Mouse (Mus musculus): ENCODE measurements around the gene Nfrkb. TPM values are rescaled to one million over a fixed set of nuclear protein-coding genes. Genes with fewer than 3 reads are reported as not detected.

Gene Nfrkb
- 10 to 100 TPM; 13.1 TPM for total RNA-seq (2021)
- long read RNA-seq, experiment 1, full-length matches to known transcripts: 1 of 3 reads
- long read RNA-seq, experiment 1, partial matches to known transcripts: 2 of 3 reads
- long read RNA-seq, experiment 1, other reads (novel, unspliced or antisense): 0 of 3 reads
- long read RNA-seq, experiment 2, partial matches to known transcripts: 2 of 3 reads
- long read RNA-seq, experiment 2, other reads (novel, unspliced or antisense): 1 of 3 reads

DNA sequence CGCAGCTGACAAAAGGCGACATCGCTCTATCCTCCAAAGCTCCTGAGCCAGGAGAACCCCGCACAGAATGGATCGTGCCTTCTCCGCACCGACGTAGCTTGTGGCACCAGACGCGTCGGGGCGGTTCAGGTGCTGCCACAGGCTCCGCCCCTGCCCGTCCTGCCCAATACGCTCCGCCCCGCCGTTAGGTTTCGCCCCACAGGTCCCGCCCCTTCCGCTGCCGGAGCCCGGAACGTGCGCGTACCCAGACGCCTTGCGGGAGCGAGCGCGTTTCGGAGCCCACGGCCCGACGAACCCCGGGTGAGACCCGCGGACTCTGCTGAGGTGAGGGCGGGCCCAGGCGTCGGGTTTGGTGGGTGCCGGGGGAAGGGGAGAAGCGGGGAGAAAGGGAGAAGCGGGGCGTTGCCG, at the start of gene Nfrkb:
Gene Nfrkb (plus strand): TSS at position 246 of the 408 bp plus-strand sequence.
- DNase-seq: peak; percentile 96 to 97
- intact Hi-C loops (cut with DNase I): no loop called here

- intact Hi-C loops (cut with DNase I): no loop called here
- DNase-seq: no peak
Observed at GRCm38 (mm10) chr9:31344289-31344831, 41.6 kb upstream of the Nfrkb start.

- intact Hi-C loops (cut with DNase I): loop anchor here (2.0 to 5.0 kb wide), 3 partner anchors 14 to 264 kb away; partner anchors contain the start of gene Prdm10
- no peak for DNase-seq
Observed at GRCm38 (mm10) chr9:31346575-31347080, 39.4 kb upstream of the Nfrkb start.

GRCm38 (mm10) chr9:31348458-31348857, 37.5 kb upstream of the Nfrkb start:
- intact Hi-C loops (cut with DNase I): loop anchor here (2.0 to 5.0 kb wide), 2 partner anchors 138 to 266 kb away; partner anchors contain the start of gene Aplp2
- DNase-seq: no peak

DNA sequence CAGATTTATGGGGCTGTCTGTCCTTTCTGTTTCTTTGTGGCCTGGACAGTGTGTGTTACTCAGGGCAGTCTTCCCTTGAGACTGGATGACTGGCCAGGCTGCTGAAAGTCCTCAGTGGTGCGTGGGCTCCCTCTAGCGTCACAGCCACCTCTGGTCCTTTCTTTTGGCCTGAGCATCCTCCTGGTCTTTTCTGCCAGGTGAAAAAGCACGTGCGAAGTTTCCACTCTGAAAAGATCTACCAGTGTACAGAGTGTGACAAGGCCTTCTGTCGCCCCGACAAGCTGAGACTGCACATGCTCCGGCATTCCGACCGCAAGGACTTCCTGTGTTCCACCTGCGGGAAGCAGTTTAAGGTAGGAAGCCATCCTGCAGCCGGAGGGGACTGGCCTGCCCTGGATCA, 37.1 kb upstream of the Nfrkb start:
- intact Hi-C loops (cut with DNase I): loop anchor here (1.0 to 5.0 kb wide), 3 partner anchors 138 to 267 kb away; partner anchors contain the start of gene Aplp2
- DNase-seq: peak; percentile 78 to 83

DNA sequence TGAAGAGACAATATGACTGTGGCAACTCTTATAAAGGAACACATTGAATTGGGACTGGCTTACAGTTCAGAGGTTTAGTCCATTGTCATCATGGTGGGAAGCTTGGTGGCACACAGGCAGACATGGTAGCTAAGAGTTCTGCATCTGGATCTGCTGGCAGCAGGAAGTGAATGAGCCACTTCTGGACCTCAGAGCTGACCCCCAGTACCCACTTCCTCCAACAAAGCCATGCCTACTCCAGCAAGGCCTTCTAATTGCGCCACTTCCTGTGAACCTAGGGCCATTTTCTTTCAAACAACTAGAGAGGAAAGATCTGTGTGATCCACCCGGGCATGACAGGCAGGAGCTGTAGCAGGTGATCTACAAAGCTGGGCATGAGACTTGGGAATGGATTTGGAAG, 33.3 kb upstream of the Nfrkb start:
- intact Hi-C loops (cut with DNase I): no loop called here

GRCm38 (mm10) chr9:31353518-31353917, 32.5 kb upstream of the Nfrkb start:
- no peak for DNase-seq
- intact Hi-C loops (cut with DNase I): no loop called here

More for the DNA sequence above, 33.3 kb upstream of the Nfrkb start:
- DNase-seq: no peak

GRCm38 (mm10) chr9:31354051-31354450, 31.9 kb upstream of the Nfrkb start:
- intact Hi-C loops (cut with DNase I): no loop called here
- DNase-seq: no peak

DNA sequence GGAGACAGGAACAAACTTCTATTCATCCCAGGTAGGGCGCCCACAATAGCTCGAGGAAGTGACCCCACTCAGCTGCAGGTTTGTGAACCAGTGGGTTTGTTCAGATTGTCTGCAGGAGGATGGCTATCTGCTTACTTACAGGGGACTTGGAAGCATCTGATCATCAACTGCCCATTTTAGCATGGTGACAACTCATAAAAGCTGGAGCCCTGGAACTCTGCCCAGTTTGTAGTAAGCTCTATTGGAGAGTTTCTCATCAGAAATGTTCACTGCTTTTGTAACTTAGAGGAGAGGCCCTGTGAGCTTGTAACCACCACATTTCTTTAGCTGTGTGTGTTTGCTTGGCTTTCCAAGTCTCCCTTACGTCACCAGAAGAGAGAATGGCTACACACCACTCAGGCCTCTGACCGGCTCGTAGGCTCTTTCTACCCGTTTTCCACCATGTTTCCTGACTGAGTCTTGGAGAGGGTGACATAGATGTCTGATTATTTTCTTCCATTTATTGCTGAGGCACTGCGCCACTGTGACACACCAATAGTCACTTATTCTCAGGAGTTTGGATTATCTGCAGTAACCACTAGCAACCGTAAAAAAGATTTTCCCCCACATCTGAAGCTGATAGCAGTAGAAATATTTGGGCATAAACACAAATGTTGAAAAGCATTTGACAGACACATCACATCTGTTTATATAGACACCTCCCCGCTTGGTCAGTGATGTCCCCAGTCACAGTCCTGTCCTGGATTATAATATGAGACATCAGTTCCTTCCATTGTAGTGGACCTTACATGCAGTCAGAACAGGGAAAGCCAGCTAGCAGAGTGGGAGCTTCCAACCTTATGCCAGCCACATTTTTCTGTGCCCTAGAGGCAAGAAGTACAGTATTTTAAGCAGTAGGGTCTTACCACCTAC, 22.0 kb upstream of the Nfrkb start:
- intact Hi-C loops (cut with DNase I): no loop called here
- DNase-seq: peak in 1 of 2 experiments; percentile 28

DNA sequence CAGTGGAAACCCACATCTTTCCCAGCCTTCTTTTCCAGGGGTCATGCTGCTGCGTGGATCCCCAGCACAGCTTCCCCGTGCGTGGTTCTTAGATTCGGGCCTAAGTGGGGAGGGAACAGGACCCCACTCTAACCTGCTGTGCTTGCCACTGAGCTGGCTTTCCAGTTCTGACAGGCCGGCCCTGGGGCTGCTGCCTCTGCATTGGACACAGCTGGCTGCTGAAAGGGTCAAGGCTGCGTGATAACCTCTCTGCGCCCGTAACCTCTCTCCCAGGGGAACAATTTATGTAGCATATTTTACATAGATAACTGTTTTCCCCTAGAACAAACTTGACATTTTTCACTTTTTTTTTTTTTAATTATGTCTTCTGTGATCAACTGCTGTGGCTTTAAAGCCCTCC, 20.9 kb upstream of the Nfrkb start:
- intact Hi-C loops (cut with DNase I): no loop called here

DNA sequence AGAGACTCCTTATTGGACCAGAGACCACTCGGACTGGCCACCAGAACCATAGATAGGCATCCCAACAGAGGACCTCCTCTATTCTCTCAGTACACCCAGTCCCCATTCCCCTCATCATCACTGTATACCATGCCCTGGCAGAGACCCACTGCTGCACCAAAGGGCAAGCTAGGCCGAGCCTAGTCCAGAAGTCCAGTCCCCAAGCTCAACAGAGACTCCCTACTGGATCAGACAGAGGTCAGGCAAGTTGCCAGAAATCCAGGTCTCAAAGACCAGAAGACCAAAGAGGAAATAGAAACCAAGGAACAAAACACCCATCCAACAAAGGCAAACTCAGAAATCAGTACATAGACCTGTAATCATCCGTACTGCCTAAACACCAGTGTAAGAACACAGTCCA, 14.3 kb upstream of the Nfrkb start:
- intact Hi-C loops (cut with DNase I): no loop called here
- no peak for DNase-seq

More for the DNA sequence above, 20.9 kb upstream of the Nfrkb start:
- DNase-seq: no peak

DNA sequence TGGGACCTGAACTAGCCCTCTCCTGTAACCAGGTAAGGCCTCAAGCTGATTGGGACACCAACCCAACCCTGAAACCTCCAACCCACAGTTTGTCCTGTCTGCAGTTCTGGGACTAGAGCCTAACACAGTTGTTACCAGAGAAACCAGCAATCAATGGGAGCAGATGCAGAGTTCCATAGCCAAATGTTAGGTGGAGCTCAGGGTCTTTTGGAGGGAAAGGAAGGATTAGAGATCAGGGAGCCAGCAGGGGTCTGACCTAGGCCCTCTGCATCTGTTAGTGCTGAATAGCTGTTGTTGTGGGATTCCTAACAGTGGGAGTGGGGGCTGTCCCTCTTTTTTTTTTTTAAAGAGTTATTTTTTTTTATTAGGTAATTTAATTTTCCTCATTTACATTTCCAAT, 9.3 kb upstream of the Nfrkb start:
- intact Hi-C loops (cut with DNase I): no loop called here
- no peak for DNase-seq

GRCm38 (mm10) chr9:31384786-31385499, 1.0 kb upstream of the Nfrkb start:
- no peak for DNase-seq
- intact Hi-C loops (cut with DNase I): no loop called here

- no peak for DNase-seq
- intact Hi-C loops (cut with DNase I): no loop called here
Observed at GRCm38 (mm10) chr9:31385500-31385869, 507 bp upstream of the Nfrkb start.

- no peak for DNase-seq
- intact Hi-C loops (cut with DNase I): no loop called here
Observed at GRCm38 (mm10) chr9:31386368-31387180, 582 bp downstream of the Nfrkb start.

DNA sequence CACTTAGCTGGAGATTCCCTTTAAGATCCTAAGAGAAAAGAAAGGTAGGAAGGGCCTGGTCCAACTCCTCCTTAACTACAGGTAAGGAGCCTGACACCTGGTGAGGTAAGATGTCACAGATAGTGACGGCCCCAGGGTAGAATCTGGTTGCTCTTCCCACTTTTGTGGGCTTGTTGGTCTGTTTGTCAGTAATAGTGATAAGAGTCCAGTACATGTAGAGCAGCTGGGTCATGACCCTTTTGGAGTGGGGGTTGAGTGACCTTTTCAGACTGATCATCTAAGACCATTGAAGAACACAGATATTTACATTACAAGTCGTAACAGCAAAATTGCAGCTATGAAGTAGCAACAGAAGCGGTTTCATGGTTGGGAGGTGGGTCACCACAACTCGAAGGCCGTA, 1.2 kb downstream of the Nfrkb start:
- intact Hi-C loops (cut with DNase I): no loop called here
- no peak for DNase-seq

DNA sequence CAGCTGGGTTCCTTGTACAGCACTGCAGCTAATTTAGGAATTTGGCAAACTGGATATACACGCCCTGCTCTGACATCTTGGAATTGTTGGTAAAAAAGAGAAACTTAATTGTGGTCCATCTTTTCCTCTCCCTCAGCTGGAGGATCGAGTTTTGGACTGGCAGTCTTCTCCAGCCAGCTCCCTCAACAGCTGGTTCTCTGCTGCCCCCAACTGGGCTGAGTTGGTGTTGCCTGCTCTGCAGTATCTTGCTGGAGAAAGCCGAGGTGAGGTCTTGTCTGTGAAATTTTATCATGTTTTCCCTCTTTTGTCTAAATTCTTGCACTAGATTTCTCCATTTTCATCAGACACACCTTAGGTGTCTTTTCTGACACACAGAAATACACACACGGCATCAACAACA, 14.4 kb downstream of the Nfrkb start:
- DNase-seq: peak; percentile 73 to 85
- intact Hi-C loops (cut with DNase I): loop anchor here (5.0 kb wide), 1 partner anchor 248 kb away; no protein-coding TSS in a partner anchor

DNA sequence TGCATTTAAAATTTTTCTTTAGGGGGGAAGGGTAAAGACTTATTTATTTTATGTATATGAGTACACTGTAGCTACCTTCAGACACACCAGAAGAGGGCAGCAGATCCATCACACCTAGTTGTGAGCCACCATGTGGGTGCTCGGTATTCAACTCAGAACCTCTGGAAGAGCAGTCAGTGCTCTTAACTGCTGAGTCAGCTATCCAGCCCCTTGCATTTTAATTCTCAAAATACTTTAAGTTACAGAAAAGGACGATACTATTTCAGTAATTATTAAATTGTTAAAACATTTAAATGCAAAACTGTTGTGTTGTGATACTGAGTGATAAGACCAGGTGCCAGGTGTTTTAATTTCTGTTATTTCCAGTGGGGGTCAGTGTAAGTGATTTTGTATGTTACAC, 18.3 kb downstream of the Nfrkb start:
- intact Hi-C loops (cut with DNase I): loop anchor here (5.0 kb wide), 1 partner anchor 252 kb away; no protein-coding TSS in a partner anchor
- DNase-seq: no peak

DNA sequence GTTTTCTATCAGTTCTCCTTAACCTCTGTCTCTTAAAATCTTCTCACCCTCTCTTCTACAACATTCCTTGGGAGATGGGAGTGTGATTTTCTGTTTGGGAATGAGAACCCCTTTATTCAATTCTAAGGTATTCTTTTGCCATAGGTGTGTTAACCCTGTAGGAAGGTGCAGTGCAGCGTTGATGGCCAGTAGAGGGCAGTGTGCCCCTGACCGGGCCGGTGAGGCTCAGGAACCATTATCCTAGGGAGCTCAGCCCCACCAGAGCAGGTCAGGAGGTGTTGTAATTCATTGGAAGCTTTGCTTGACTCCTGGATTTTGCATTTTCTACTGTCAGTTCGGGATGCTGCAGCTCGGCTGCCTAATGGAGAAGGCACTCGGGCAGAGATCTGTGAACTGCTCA, 19.2 kb downstream of the Nfrkb start:
- intact Hi-C loops (cut with DNase I): loop anchor here (5.0 kb wide), 1 partner anchor 137 kb away; no protein-coding TSS in a partner anchor
- peak; percentile 17 to 26 for DNase-seq
